Mouse (Mus musculus) forebrain, embryonic 14.5 days (tissue): ENCODE data around the gene Camkmt. TPM values are rescaled to one million over a fixed set of nuclear protein-coding genes. Genes with fewer than 3 reads are reported as not detected.

Experiments used
- ATAC-seq: fragments of 200-750 bp; cut with Nextera tagmentation; 2 replicates; pipeline ENCODE4 v1.8.0; 2017; ENCODE audit warnings: mild to moderate bottlenecking, moderate library complexity
- DNase-seq: peaks from one replicate; pipeline ENCODE4 v3.0.0-alpha.2; 2015; ENCODE audit warnings: low spot score
- H3K27ac ChIP-seq: fragments of 300-500 bp; sonication (generic); 2 replicates; pipeline ENCODE4 v1.5.1; 2014; ENCODE audit warnings: low read depth, mild to moderate bottlenecking, control low read depth, low read length, moderate library complexity
- H3K27me3 ChIP-seq: fragments of 300-500 bp; sonication (generic); replicated peaks from 2 replicates; pipeline ENCODE4 v1.6.1; 2014; ENCODE audit warnings: low read length, control low read depth, mixed read lengths; ENCODE audit not compliant: control insufficient read depth, insufficient read depth
- H3K36me3 ChIP-seq: fragments of 300-500 bp; sonication (generic); 2 replicates; pipeline ENCODE4 v1.6.1; 2014; ENCODE audit warnings: low read length, control low read depth; ENCODE audit not compliant: control insufficient read depth, insufficient read depth
- H3K4me1 ChIP-seq: fragments of 300-500 bp; sonication (generic); 2 replicates; pipeline ENCODE4 v1.6.1; 2014; ENCODE audit warnings: antibody characterized with exemption, low read length, control low read depth; ENCODE audit not compliant: control insufficient read depth, insufficient read depth
- H3K4me2 ChIP-seq: fragments of 300-500 bp; sonication (generic); 2 replicates; pipeline ENCODE4 v1.6.1; 2014; ENCODE audit warnings: mild to moderate bottlenecking, control low read depth, low read length
- H3K4me3 ChIP-seq: fragments of 300-500 bp; sonication (generic); 2 replicates; pipeline ENCODE4 v1.5.1; 2014; ENCODE audit warnings: low read depth, low read length, control low read depth
- H3K9ac ChIP-seq: fragments of 300-500 bp; sonication (generic); 2 replicates; pipeline ENCODE4 v1.6.1; 2014; ENCODE audit warnings: mild to moderate bottlenecking, low read length, control low read depth, moderate library complexity
- H3K9me3 ChIP-seq: fragments of 300-500 bp; sonication (generic); replicated peaks from 2 replicates; pipeline ENCODE4 v1.6.1; 2016; ENCODE audit warnings: low read length, control low read depth, mixed read lengths; ENCODE audit not compliant: control insufficient read depth
- WGBS: fragments of 180-500 bp; shearing (Covaris S2); extraction: QIAGEN DNeasy Blood & Tissue Kit; methylation state at CpG from one replicate; pipeline ENCODE4 v1.1.7; 2014; 5-methylcytosine and 5-hydroxymethylcytosine counted together
- polyA plus RNA-seq: library from polyadenylated mRNA; unstranded; fragments of >200 nt; fragmentation: Nextera tagmentation; extraction: Ambion mirVana; gene quantifications from 2 replicates; pipeline ENCODE4 v1.2.1, GENCODE M21; 2014

The Camkmt gene
- polyA plus RNA-seq, 1 experiment from 2014 or later = 15.9 TPM

GRCm38 (mm10) chr17:85463497-85464392 lies 373.4 kb downstream of the Camkmt start:
- H3K9ac ChIP-seq = peak overlapping the region; percentile 7; the same call in 1 of the 2 replicates
- H3K27ac ChIP-seq = no peak overlapping the region
- H3K4me3 ChIP-seq = no peak overlapping the region
- H3K9me3 ChIP-seq = no peaks in the 10 kb centered on the region
- DNase-seq = no peak
- H3K36me3 ChIP-seq = no peaks in the 10 kb centered on the region
- peak; percentile 38; the same call in 1 of the 2 replicates for ATAC-seq
- H3K27me3 ChIP-seq = peaks cover 58% of the 10 kb centered on the region
- 10% methylated on average over 22 of the region's 22 CpGs for WGBS
- H3K4me2 ChIP-seq = peak overlapping the region; percentile 38
- peaks cover 6% of the 10 kb centered on the region; the same call in 1 of the 2 replicates for H3K4me1 ChIP-seq

- Histone ChIP-seq H3K9ac (peak overlapping the region; percentile 17), H3K9me3 (no peaks in the 10 kb centered on the region), H3K27ac (peak overlapping the region; percentile 48; the same call in 1 of the 2 replicates), H3K4me1 (peaks cover 6% of the 10 kb centered on the region; the same call in 1 of the 2 replicates), H3K27me3 (peaks cover 52% of the 10 kb centered on the region), H3K4me3 (peak overlapping the region; percentile 15; the same call in 1 of the 2 replicates), H3K4me2 (peak overlapping the region; percentile 38), H3K36me3 (no peaks in the 10 kb centered on the region)
- ATAC-seq (peak; percentile 51), DNase-seq (no peak)
- 3% methylated on average over 40 of the region's 40 CpGs for WGBS
Observed at GRCm38 (mm10) chr17:85464466-85465411, 374.4 kb downstream of the Camkmt start.

DNA sequence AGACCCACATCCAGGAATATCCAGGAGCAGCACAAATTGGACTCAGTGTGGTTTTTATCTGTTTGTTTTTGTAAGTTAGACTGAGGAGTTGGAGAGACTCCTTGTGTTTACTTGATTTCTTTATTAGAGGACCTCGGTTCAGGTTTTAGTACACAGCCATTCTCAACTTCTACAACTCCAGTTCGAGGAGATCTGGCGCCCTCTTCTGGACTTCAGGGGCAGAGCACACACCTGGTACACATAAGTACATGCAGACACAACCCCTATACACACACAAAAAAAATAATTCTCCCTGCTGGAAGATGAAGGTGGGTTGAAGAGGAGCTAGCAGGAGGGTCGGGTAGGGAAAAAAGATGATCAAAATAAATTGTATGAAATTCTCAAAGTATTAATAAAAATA lies 379.4 kb downstream of the Camkmt start:
- H3K27me3 ChIP-seq = peaks cover 44% of the 10 kb centered on the region
- WGBS = 82% methylated on average over 4 of the region's 4 CpGs
- no peak overlapping the region for H3K4me3 ChIP-seq
- H3K4me1 ChIP-seq = peaks cover 1% of the 10 kb centered on the region; the same call in 1 of the 2 replicates
- ATAC-seq (no peak), DNase-seq (no peak)
- no peak overlapping the region for H3K4me2 ChIP-seq
- H3K9me3 ChIP-seq = no peaks in the 10 kb centered on the region
- no peak overlapping the region for H3K27ac ChIP-seq
- H3K36me3 ChIP-seq = no peaks in the 10 kb centered on the region
- H3K9ac ChIP-seq = no peak overlapping the region

DNA sequence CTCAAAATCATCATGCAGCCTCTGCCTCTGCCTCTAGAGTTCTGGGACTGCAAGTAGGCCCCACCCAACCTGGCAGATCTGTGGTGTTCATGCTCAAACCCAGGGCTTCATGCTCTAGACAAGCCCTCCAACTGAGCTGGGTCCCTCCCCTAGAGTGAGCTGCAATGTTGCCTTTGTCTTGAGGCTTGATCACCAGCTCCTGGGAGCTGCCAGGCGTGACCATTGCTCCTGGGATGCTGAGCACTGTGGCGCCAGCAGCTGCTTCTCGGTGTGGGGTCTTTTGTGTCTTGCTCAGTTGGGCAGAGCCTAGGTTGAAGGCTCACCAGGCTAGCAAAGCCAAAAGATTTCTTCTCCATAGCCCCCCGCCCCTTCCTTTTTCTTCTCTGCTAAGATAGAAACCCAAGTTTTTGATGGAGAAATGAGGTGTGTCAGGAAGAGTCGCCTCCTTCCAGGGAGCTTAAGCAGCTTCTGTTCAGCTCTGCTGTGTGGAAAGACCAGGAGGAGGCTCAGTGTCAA lies 382.4 kb downstream of the Camkmt start:
- 5% methylated on average over 5 of the region's 5 CpGs for WGBS
- H3K27ac ChIP-seq = no peak overlapping the region
- H3K9ac ChIP-seq = 0 out of 2 replicates have a peak overlapping the region, but pooled peaks have one; percentile 13
- DNase-seq = no peak
- no peaks in the 10 kb centered on the region for H3K36me3 ChIP-seq
- H3K27me3 ChIP-seq = peaks cover 35% of the 10 kb centered on the region
- H3K4me1 ChIP-seq = no peaks in the 10 kb centered on the region
- H3K4me3 ChIP-seq = no peak overlapping the region
- H3K9me3 ChIP-seq = no peaks in the 10 kb centered on the region
- no peak overlapping the region for H3K4me2 ChIP-seq
- ATAC-seq = no peak

- no peaks in the 10 kb centered on the region for H3K4me1 ChIP-seq
- ATAC-seq (0 out of 2 replicates have a peak, but pooled peaks have one; percentile 12), DNase-seq (no peak)
- 0 out of 2 replicates have a peak overlapping the region, but pooled peaks have one; percentile 13 for H3K9ac ChIP-seq
- peaks cover 35% of the 10 kb centered on the region for H3K27me3 ChIP-seq
- H3K4me2 ChIP-seq = no peak overlapping the region
- 5% methylated on average over 16 of the region's 16 CpGs for WGBS
- H3K36me3 ChIP-seq = no peaks in the 10 kb centered on the region
- H3K4me3 ChIP-seq = no peak overlapping the region
- H3K9me3 ChIP-seq = no peaks in the 10 kb centered on the region
- H3K27ac ChIP-seq = no peak overlapping the region
Observed at GRCm38 (mm10) chr17:85473217-85473616, 382.9 kb downstream of the Camkmt start.

GRCm38 (mm10) chr17:85473881-85474280 lies 383.5 kb downstream of the Camkmt start:
- DNase-seq = no peak
- Histone ChIP-seq H3K9ac (no peak overlapping the region), H3K36me3 (no peaks in the 10 kb centered on the region), H3K9me3 (no peaks in the 10 kb centered on the region), H3K4me1 (no peaks in the 10 kb centered on the region), H3K4me2 (no peak overlapping the region), H3K27me3 (peaks cover 34% of the 10 kb centered on the region), H3K4me3 (no peak overlapping the region), H3K27ac (no peak overlapping the region)
- ATAC-seq = no peak
- 2% methylated on average over 8 of the region's 8 CpGs for WGBS

DNA sequence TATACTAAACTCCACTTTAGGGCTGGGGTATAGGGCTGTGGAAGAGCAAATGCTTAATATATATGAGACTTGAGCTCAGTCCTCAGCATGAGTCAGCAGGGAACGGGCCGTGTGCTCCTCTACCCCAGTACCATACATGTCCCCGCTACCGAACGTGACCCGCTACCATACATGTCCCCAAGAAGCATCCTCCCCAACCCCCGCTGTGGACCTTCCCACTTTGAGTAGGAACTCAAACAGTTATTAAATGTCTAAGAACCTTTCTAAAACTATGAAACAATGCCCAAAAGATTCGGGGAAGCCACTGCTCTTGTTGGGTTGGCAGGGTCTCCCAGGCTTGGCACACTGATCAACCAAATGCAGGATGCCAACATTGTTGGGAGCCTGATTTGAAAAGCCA lies 390.9 kb downstream of the Camkmt start:
- H3K4me2 ChIP-seq = no peak overlapping the region
- 92% methylated on average over 8 of the region's 8 CpGs for WGBS
- H3K9ac ChIP-seq = no peak overlapping the region
- peaks cover 10% of the 10 kb centered on the region; the same call in 1 of the 2 replicates for H3K4me1 ChIP-seq
- DNase-seq = no peak
- no peak overlapping the region for H3K27ac ChIP-seq
- ATAC-seq = no peak
- H3K36me3 ChIP-seq = no peaks in the 10 kb centered on the region
- H3K4me3 ChIP-seq = no peak overlapping the region
- H3K9me3 ChIP-seq = no peaks in the 10 kb centered on the region
- peaks cover 19% of the 10 kb centered on the region for H3K27me3 ChIP-seq

DNA sequence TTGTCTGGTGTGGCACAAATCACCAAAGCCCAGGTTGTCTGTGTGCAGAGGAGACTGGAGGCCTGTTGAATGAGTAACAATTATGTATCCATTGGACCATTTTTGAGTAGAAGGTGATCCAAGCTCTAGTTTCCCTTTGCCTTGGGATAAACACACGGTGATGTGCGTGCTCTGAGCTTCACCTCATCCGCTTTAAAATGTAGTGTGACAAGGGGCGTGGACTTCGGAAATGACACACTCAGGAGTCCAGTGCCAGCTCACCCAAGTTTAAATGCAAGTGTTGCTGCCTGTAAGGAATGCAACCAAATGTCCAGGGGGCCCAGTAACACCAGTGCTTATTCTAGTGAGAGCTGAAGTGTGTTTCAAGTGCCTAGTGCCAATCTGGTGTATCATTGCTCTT lies 392.7 kb downstream of the Camkmt start:
- H3K9me3 ChIP-seq = no peaks in the 10 kb centered on the region
- DNase-seq (no peak), ATAC-seq (no peak)
- 93% methylated on average over 5 of the region's 5 CpGs for WGBS
- H3K27me3 ChIP-seq = peaks cover 27% of the 10 kb centered on the region
- H3K9ac ChIP-seq = no peak overlapping the region
- no peaks in the 10 kb centered on the region for H3K36me3 ChIP-seq
- no peak overlapping the region for H3K4me2 ChIP-seq
- H3K4me1 ChIP-seq = peaks cover 10% of the 10 kb centered on the region; the same call in 1 of the 2 replicates
- no peak overlapping the region for H3K27ac ChIP-seq
- no peak overlapping the region for H3K4me3 ChIP-seq
